Mouse (Mus musculus): ENCODE results near the gene Mob3a.

Mob3a gene

GRCm38 (mm10) chr10:80698605-80699004 lies 3.2 kb downstream of the Mob3a start:
- no peak for DNase-seq

- no peak for DNase-seq
These were observed 4.0 kb downstream of the Mob3a start for GRCm38 (mm10) chr10:80697812-80698211.

GRCm38 (mm10) chr10:80697393-80697787 lies 4.4 kb downstream of the Mob3a start:
- DNase-seq: no peak

- DNase-seq: no peak
These were observed 5.0 kb downstream of the Mob3a start for GRCm38 (mm10) chr10:80696502-80697392.

GRCm38 (mm10) chr10:80695801-80696501 lies 5.8 kb downstream of the Mob3a start:
- no peak for DNase-seq

DNA sequence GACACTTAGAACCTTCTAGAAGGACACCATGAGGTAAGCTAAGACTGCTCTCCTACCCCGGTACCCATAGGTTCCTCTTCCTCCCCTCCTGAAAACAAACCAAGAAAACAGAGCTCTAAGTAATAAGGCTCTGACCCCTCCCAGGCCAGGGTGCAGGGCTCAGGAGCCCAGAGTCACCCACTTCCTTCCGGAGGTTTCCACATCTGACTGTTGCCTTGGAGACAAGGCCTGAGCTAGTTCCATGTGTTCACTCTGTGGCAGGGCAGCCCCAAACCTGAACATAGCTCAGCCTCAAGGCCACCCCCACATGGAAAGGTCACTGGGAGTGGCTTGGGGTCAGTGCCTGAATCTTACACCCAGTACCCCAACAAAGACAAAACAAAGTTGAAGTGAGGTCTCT lies 6.6 kb downstream of the Mob3a start:
- DNase-seq: peak; percentile 99

GRCm38 (mm10) chr10:80694159-80694938 lies 7.4 kb downstream of the Mob3a start:
- DNase-seq: no peak

DNA sequence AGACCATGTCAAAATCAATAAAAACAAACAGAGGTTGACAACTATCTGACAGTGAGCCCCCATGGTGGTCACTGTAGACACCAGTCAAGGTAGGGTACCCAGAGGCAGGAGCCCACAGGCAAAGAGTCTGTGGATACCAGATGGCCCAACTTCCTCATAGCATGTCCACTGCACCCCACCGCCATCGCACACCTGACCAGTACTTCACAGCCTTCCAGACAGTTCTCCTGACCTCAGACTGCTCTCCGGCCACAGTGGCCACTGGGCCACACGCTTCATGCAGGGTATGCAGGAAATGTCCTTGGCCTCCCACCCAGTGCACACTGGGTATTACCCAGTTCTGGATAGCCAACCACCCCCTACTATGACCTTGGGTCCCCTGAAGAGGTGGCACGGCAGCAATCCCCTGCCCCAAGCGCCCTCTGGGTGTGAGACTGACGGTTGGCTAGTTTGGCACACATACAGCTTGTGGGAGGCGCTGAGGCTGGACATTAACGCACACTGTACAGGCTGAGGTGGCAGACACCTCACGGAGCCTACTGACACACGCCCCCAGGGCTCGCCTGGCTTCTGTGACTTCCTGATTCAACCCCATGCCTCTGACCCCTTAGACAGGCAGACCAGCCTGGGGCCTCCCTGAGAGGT lies 8.3 kb downstream of the Mob3a start:
- peak; percentile 94 for DNase-seq

DNA sequence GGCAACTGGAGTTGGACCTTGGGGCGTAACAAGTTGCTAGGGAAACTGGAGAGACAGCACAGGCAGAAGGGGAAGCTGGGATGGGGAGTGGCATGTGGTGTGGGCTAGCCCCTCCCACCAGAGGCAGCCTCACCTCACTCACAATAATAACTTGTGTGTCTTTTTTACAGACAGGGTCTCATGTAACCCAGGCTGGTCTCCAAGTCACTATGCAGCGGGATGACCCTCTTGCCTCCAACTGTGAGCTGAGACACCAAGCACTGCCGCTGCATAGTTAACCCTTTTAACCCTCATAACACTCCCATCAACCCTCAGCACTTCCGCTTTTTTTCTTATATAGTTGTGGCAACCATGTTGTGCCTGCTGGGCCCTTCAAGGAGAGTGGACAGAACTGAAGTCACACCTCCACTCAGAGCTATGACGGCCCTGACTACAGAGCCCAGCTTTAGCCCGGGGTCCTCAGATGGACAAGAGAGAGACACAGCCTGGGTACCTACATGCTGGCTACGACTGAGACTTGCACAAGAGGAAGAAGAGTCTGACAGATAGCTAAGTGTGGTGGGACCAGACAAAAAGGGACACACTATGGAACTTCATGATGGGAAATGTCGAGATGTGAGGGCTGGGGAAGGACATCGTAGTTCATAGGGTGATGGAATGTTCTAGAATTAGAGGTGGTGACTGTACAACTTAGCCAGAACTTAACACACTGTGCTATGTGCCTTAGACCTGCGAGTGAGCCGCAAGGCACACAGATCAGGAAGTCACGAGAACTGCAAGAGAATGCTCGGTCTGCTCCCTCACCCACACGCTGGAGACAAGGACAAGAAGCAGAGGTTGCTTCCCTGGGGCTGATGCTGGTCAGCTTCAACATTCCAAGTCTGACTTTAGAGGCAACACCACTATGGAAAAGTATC lies 9.3 kb downstream of the Mob3a start:
- DNase-seq: peak; percentile 97

DNA sequence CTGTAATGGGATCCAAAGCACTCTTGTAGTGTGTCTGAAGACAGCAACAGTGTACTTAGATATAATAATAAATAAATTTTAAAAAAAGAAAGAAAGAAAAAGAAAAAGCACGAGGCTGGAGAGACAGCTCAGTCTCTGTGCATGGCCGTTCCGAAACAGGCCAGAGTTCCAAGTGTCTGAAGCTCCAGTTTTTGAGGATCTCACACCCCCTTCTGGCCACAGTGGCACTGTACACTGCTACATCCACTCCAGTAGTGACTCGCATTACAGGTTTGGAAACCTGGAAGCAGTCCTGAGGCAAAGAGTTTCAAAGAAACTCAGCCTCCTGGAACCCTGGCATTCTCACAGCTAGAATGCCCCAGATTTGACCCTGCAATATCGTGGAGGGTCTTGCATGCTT lies 13.9 kb downstream of the Mob3a start:
- DNase-seq: no peak

- no peak for DNase-seq
These were observed 15.2 kb downstream of the Mob3a start for GRCm38 (mm10) chr10:80686617-80687016.

DNA sequence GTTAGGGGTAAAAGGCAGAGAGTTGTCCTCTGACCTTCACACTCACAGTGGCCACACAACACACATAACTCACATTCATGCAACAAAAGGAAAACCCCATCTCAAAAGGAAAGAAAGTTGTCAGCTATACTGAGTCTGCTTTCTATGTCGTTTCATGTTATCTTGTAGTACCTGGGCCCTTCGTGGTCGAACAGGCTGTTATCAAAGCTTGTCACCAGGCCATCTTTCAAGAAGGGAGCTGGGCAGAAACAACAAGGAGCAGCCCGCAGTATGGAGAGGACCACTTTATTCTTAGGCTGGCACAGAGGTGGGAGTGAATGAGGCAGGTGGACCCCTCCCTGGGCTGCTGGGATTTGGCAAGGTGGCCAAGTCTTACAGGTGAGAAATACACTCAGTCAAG lies 16.8 kb downstream of the Mob3a start:
- DNase-seq: no peak

DNA sequence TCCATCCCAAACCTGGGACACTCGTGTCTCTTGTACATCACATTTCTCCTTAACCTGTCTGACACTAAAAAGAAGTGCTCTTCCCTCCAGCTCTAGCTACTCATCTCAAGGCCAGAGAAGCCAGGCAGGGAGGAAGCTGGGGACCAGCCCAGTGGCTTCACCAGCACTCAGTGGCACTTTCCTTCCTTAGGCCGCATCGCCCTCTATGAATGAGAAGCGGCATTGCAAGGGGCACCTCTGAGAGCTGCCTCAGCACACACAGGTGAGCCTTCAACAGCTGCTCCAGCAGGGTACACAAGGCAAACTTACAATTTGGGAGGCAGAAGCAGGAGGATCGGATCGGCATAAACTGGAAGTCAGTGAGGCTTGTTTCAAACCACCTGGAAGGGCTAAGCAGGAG lies 17.6 kb downstream of the Mob3a start:
- DNase-seq: peak; percentile 95

DNA sequence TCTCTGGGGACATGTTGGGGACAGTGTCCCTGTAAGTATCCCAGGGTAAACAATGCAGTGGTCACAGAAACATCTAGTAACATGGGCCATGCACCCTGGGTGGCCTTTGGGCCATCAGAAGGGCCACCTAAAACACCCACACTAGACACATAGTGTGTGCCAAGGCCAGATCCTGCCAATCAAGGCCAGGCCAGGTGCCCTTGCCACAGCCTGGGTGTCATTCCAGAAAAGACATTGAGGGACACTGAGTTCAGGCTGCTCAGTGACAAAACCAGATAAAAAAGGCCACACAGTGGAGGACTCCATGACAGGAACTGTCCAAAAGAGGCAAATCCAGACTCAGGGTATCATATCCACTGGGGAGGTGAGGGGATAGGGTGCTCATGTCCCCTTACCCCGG lies 18.1 kb downstream of the Mob3a start:
- DNase-seq: no peak

GRCm38 (mm10) chr10:80682003-80682402 lies 19.8 kb downstream of the Mob3a start:
- DNase-seq: no peak

- DNase-seq: peak; percentile 94
These were observed 21.5 kb downstream of the Mob3a start for GRCm38 (mm10) chr10:80680260-80680696.

GRCm38 (mm10) chr10:80679556-80680259 lies 22.1 kb downstream of the Mob3a start:
- peak; percentile 97 for DNase-seq

DNA sequence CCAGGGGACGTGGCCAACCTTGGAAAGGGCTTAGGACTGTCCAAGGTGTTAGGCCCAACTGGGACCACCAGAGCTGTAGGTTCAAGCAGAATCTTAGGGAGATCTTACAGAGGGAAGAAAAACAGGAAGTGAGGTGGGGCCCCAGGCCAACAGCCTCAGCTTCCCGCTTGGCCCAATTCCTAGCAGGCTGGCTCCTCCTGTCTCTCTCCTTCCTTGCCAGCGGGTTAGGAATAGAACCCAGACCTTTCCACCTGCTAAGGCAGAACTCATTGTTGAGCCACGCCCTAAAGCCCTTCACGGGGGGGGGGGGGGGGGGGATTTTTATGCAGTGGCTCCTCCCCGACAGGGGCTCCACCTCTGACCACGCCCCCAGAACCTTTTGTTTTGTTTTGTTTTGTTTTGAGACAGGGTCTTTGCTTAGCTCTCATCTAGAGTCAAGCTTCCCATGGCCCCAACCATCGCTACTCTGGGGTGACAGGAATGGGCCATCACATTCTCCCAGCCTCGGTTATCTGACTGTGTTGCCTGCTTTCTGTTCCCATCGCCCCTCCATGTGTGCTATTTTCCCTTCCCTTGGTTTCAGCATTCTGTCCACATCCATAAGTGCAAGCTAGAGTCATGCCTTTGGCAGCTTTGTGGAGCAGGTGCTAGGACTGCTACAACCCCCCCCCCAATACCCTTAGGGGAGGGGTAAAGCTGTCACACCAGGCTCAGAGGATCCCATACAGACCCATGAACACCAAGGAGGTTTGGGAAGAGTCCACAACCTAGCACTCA lies 23.0 kb downstream of the Mob3a start:
- peak; percentile 92 for DNase-seq

- peak; percentile 100 for DNase-seq
These were observed 23.8 kb downstream of the Mob3a start, which contains the start of gene Mknk2 for GRCm38 (mm10) chr10:80677942-80678436. Gene Mknk2, minus strand, starts transcription at chr10:80678112.
